Mouse (Mus musculus) ES-E14 (cell line): ENCODE measurements around the gene Slc1a3.

Source experiments
- CHD2 ChIP-seq: IDR thresholded peaks from 2 replicates; pipeline ENCODE4 v1.6.1; 2014; ENCODE audit warnings: mild to moderate bottlenecking, low read depth, low read length, inconsistent platforms
- MAFK ChIP-seq: IDR thresholded peaks from 2 replicates; pipeline ENCODE4 v1.6.1; 2014; ENCODE audit warnings: mild to moderate bottlenecking, low read depth, low read length, inconsistent platforms; ENCODE audit not compliant: insufficient read depth

DNA sequence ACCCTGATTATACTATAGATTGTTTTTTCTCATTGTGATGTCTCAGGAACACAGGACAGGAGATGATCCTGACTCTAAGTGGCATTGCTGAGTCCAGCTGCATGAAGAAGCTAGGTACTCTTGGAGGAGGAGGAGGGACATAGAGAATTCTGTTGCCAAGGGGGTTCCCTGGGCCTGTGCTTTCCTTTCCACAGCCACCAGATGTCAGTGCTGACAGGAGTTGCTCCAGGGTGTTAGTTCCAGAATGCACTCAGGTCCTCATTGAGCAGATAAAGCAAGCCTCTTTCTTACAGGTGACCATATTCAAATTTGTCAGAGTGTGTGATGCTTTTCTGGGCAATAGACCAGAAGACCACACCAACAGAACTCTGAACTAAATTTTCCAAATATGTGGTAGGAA is 86.7 kb downstream of the Slc1a3 start:
- TF ChIP-seq MAFK (no peak), CHD2 (no peak)
